Mouse (Mus musculus) intestine, embryonic 16.5 days (tissue): ENCODE measurements around the gene Ankrd63. TPM values are rescaled to one million over a fixed set of nuclear protein-coding genes. Genes with fewer than 3 reads are reported as not detected.

Experiments
- ATAC-seq: fragments of 200-750 bp; cut with Nextera tagmentation; 2 replicates; pipeline ENCODE4 v1.8.0; 2017; ENCODE audit warnings: moderate TSS enrichment, moderate library complexity
- H3K27ac ChIP-seq: fragments of 300-500 bp; sonication (generic); 2 replicates; pipeline ENCODE4 v1.5.1; 2014; ENCODE audit warnings: mild to moderate bottlenecking, low read length
- H3K27me3 ChIP-seq: fragments of 300-500 bp; sonication (generic); replicated peaks from 2 replicates; pipeline ENCODE4 v1.6.1; 2014; ENCODE audit warnings: low read length, control low read depth, mixed read lengths; ENCODE audit not compliant: control insufficient read depth, insufficient read depth
- H3K36me3 ChIP-seq: fragments of 300-500 bp; sonication (generic); 2 replicates; pipeline ENCODE4 v1.6.1; 2014; ENCODE audit warnings: low read length, control low read depth; ENCODE audit not compliant: control insufficient read depth, insufficient read depth
- H3K4me1 ChIP-seq: fragments of 300-500 bp; sonication (generic); 2 replicates; pipeline ENCODE4 v1.6.1; 2014; ENCODE audit warnings: low read length, control low read depth, mixed read lengths; ENCODE audit not compliant: control insufficient read depth, insufficient read depth
- H3K4me2 ChIP-seq: fragments of 300-500 bp; sonication (generic); 2 replicates; pipeline ENCODE4 v1.6.1; 2014; ENCODE audit warnings: low read depth, low read length, control low read depth
- H3K4me3 ChIP-seq: fragments of 300-500 bp; sonication (generic); 2 replicates; pipeline ENCODE4 v1.5.1; 2014; ENCODE audit warnings: mild to moderate bottlenecking, low read length
- H3K9ac ChIP-seq: fragments of 300-500 bp; sonication (generic); 2 replicates; pipeline ENCODE4 v1.6.1; 2014; ENCODE audit warnings: low read depth, low read length
- H3K9me3 ChIP-seq: fragments of 300-500 bp; sonication (generic); 2 replicates; pipeline ENCODE4 v1.6.1; 2016; ENCODE audit warnings: low read length, control low read depth; ENCODE audit not compliant: control insufficient read depth
- WGBS: fragments of 180-500 bp; shearing (Covaris S2); extraction: QIAGEN DNeasy Blood & Tissue Kit; methylation state at CpG from one replicate; pipeline ENCODE4 v1.1.7; 2014; 5-methylcytosine and 5-hydroxymethylcytosine counted together
- polyA plus RNA-seq: library from polyadenylated mRNA; unstranded; fragments of >200 nt; fragmentation: Nextera tagmentation; extraction: Ambion mirVana; gene quantifications from 2 replicates; pipeline ENCODE4 v1.2.1, GENCODE M21; 2015

The Ankrd63 gene
- 0.15 and 0.22 TPM in 2 replicates for polyA plus RNA-seq

GRCm38 (mm10) chr2:118703913-118704730, at the start of gene Ankrd63:
Gene Ankrd63, minus strand, starts transcription at chr2:118703963.
- WGBS = 2% methylated on average over 40 of the region's 50 CpGs
- peak within 1 kb of the TSS; percentile 56 for H3K9ac ChIP-seq
- peaks cover 21% of the 10 kb centered on the region for H3K4me1 ChIP-seq
- peaks cover 81% of the 10 kb centered on the region for H3K27me3 ChIP-seq
- peak within 1 kb of the TSS; percentile 78 for H3K4me2 ChIP-seq
- ATAC-seq = no peak
- H3K9me3 ChIP-seq = no peaks in the 10 kb centered on the region
- peak within 1 kb of the TSS; percentile 51 for H3K4me3 ChIP-seq
- H3K27ac ChIP-seq = no peak within 1 kb of the TSS
- no peaks in the 10 kb centered on the region for H3K36me3 ChIP-seq

- Histone ChIP-seq H3K4me1 (peaks cover 15% of the 10 kb centered on the region), H3K9me3 (no peaks in the 10 kb centered on the region), H3K36me3 (0 out of 2 replicates have a peak, but pooled peaks cover 4% of the 10 kb centered on the region), H3K27ac (no peak overlapping the region), H3K27me3 (no peaks in the 10 kb centered on the region), H3K4me3 (no peak overlapping the region), H3K9ac (no peak overlapping the region), H3K4me2 (no peak overlapping the region)
- 63% methylated on average over 4 of the region's 4 CpGs for WGBS
- 0 out of 2 replicates have a peak, but pooled peaks have one; percentile 9 for ATAC-seq
Measured at GRCm38 (mm10) chr2:118752792-118753108, 49.0 kb upstream of the Ankrd63 start.

- Histone ChIP-seq H3K36me3 (0 out of 2 replicates have a peak, but pooled peaks cover 4% of the 10 kb centered on the region), H3K4me2 (no peak overlapping the region), H3K27ac (peak overlapping the region; percentile 84), H3K4me1 (peaks cover 17% of the 10 kb centered on the region), H3K4me3 (no peak overlapping the region), H3K27me3 (no peaks in the 10 kb centered on the region), H3K9me3 (no peaks in the 10 kb centered on the region), H3K9ac (no peak overlapping the region; the same call in 1 of the 2 replicates)
- ATAC-seq = peak; percentile 47
- WGBS = 48% methylated on average over 16 of the region's 16 CpGs
Measured at GRCm38 (mm10) chr2:118751896-118752791, 48.4 kb upstream of the Ankrd63 start.

GRCm38 (mm10) chr2:118750476-118750875, 46.7 kb upstream of the Ankrd63 start:
- WGBS = 84% methylated on average over 8 of the region's 8 CpGs

GRCm38 (mm10) chr2:118749341-118749884, 45.6 kb upstream of the Ankrd63 start:
- no peak for ATAC-seq

More at GRCm38 (mm10) chr2:118750476-118750875, 46.7 kb upstream of the Ankrd63 start:
- no peak overlapping the region for H3K4me2 ChIP-seq
- no peaks in the 10 kb centered on the region for H3K9me3 ChIP-seq
- H3K36me3 ChIP-seq = 0 out of 2 replicates have a peak, but pooled peaks cover 4% of the 10 kb centered on the region
- no peak for ATAC-seq
- H3K9ac ChIP-seq = no peak overlapping the region
- no peak overlapping the region for H3K27ac ChIP-seq
- no peaks in the 10 kb centered on the region for H3K27me3 ChIP-seq
- H3K4me3 ChIP-seq = no peak overlapping the region
- H3K4me1 ChIP-seq = peaks cover 21% of the 10 kb centered on the region

GRCm38 (mm10) chr2:118747301-118747960, 43.7 kb upstream of the Ankrd63 start:
- H3K9ac ChIP-seq = 0 out of 2 replicates have a peak overlapping the region, but pooled peaks have one; percentile 2

More at GRCm38 (mm10) chr2:118749341-118749884, 45.6 kb upstream of the Ankrd63 start:
- Histone ChIP-seq H3K36me3 (0 out of 2 replicates have a peak, but pooled peaks cover 4% of the 10 kb centered on the region), H3K4me2 (no peak overlapping the region), H3K4me3 (no peak overlapping the region), H3K9ac (no peak overlapping the region), H3K27me3 (no peaks in the 10 kb centered on the region), H3K9me3 (no peaks in the 10 kb centered on the region), H3K27ac (no peak overlapping the region), H3K4me1 (peaks cover 28% of the 10 kb centered on the region)
- 57% methylated on average over 10 of the region's 10 CpGs for WGBS

GRCm38 (mm10) chr2:118745915-118746901, 42.4 kb upstream of the Ankrd63 start:
- under 1% methylated on average over 98 of the region's 113 CpGs for WGBS
- Histone ChIP-seq H3K9ac (peak overlapping the region; percentile 89), H3K4me1 (peaks cover 16% of the 10 kb centered on the region), H3K4me2 (peak overlapping the region; percentile 96), H3K27me3 (peaks cover 8% of the 10 kb centered on the region; the same call in 1 of the 2 replicates), H3K4me3 (peak overlapping the region; percentile 86), H3K27ac (peak overlapping the region; percentile 21; the same call in 1 of the 2 replicates), H3K36me3 (0 out of 2 replicates have a peak, but pooled peaks cover 4% of the 10 kb centered on the region), H3K9me3 (no peaks in the 10 kb centered on the region)
- ATAC-seq = peak; percentile 53

More at GRCm38 (mm10) chr2:118747301-118747960, 43.7 kb upstream of the Ankrd63 start:
- no peak for ATAC-seq
- H3K4me1 ChIP-seq = peaks cover 28% of the 10 kb centered on the region
- peak overlapping the region; percentile 96 for H3K4me2 ChIP-seq
- H3K27ac ChIP-seq = no peak overlapping the region
- peak overlapping the region; percentile 86 for H3K4me3 ChIP-seq
- H3K27me3 ChIP-seq = peaks cover under 1% of the 10 kb centered on the region; the same call in 1 of the 2 replicates
- 0 out of 2 replicates have a peak, but pooled peaks cover 4% of the 10 kb centered on the region for H3K36me3 ChIP-seq
- H3K9me3 ChIP-seq = no peaks in the 10 kb centered on the region
- WGBS = 36% methylated on average over 10 of the region's 10 CpGs
